Mouse (Mus musculus): ENCODE data around the gene Atp2b1. TPM values are rescaled to one million over a fixed set of nuclear protein-coding genes. Genes with fewer than 3 reads are reported as not detected.

Atp2b1 gene
- polyA plus RNA-seq, 1 experiment from 2014 or later, result 214 TPM

GRCm38 (mm10) chr10:98949750-98950149 is 35.5 kb downstream of the Atp2b1 start:
- Histone ChIP-seq H3K4me3 (replicated peaks; ENCODE audit: low read depth, low read length) (no peak overlapping the region), H3K4me1 (ENCODE audit: control insufficient read depth, insufficient read depth, low read length) (peaks cover 9% of the 10 kb centered on the region; the same call in 1 of the 2 replicates), H3K27me3 (ENCODE audit: control insufficient read depth, insufficient read depth, low read length) (no peaks in the 10 kb centered on the region), H3K36me3 (ENCODE audit: control insufficient read depth, insufficient read depth, low read length) (no peaks in the 10 kb centered on the region), H3K9me3 (ENCODE audit: control insufficient read depth, low read length) (no peaks in the 10 kb centered on the region), H3K4me2 (ENCODE audit: low read length) (no peak overlapping the region), H3K27ac (replicated peaks; ENCODE audit: low read depth, low read length) (no peak overlapping the region), H3K9ac (replicated peaks; ENCODE audit: low read length) (no peak overlapping the region)
- no peak for DNase-seq
- WGBS, result 85% methylated on average over 1 of the region's 1 CpGs
- ATAC-seq (ENCODE audit: low FRiP score, low TSS enrichment), result no peak

- Histone ChIP-seq H3K36me3 (ENCODE audit: control insufficient read depth, insufficient read depth, low read length) (no peaks in the 10 kb centered on the region), H3K27ac (replicated peaks; ENCODE audit: low read depth, low read length) (no peak overlapping the region), H3K27me3 (ENCODE audit: control insufficient read depth, insufficient read depth, low read length) (no peaks in the 10 kb centered on the region), H3K9me3 (ENCODE audit: control insufficient read depth, low read length) (no peaks in the 10 kb centered on the region), H3K4me3 (replicated peaks; ENCODE audit: low read depth, low read length) (no peak overlapping the region), H3K4me1 (ENCODE audit: control insufficient read depth, insufficient read depth, low read length) (peaks cover 9% of the 10 kb centered on the region; the same call in 1 of the 2 replicates), H3K9ac (replicated peaks; ENCODE audit: low read length) (no peak overlapping the region), H3K4me2 (ENCODE audit: low read length) (no peak overlapping the region)
- no peak for DNase-seq
- WGBS, result 89% methylated on average over 17 of the region's 17 CpGs
- ATAC-seq (ENCODE audit: low FRiP score, low TSS enrichment), result no peak
Observed at GRCm38 (mm10) chr10:98951286-98952270, 37.4 kb downstream of the Atp2b1 start.

- 93% methylated on average over 12 of the region's 12 CpGs for WGBS
Observed at GRCm38 (mm10) chr10:98954230-98954993, 40.2 kb downstream of the Atp2b1 start.

GRCm38 (mm10) chr10:98956124-98956523 is 41.9 kb downstream of the Atp2b1 start:
- Histone ChIP-seq H3K4me1 (ENCODE audit: control insufficient read depth, insufficient read depth, low read length) (no peaks in the 10 kb centered on the region), H3K9ac (replicated peaks; ENCODE audit: low read length) (no peak overlapping the region), H3K4me3 (replicated peaks; ENCODE audit: low read depth, low read length) (no peak overlapping the region), H3K4me2 (ENCODE audit: low read length) (no peak overlapping the region), H3K36me3 (ENCODE audit: control insufficient read depth, insufficient read depth, low read length) (no peaks in the 10 kb centered on the region), H3K27me3 (ENCODE audit: control insufficient read depth, insufficient read depth, low read length) (no peaks in the 10 kb centered on the region), H3K27ac (replicated peaks; ENCODE audit: low read depth, low read length) (no peak overlapping the region), H3K9me3 (ENCODE audit: control insufficient read depth, low read length) (no peaks in the 10 kb centered on the region)
- no peak for ATAC-seq (ENCODE audit: low FRiP score, low TSS enrichment)
- DNase-seq, result no peak
- WGBS, result 98% methylated on average over 3 of the region's 3 CpGs

More at GRCm38 (mm10) chr10:98954230-98954993, 40.2 kb downstream of the Atp2b1 start:
- no peaks in the 10 kb centered on the region for H3K4me1 ChIP-seq (ENCODE audit: control insufficient read depth, insufficient read depth, low read length)
- no peak for DNase-seq
- H3K27me3 ChIP-seq (ENCODE audit: control insufficient read depth, insufficient read depth, low read length), result no peaks in the 10 kb centered on the region
- no peak overlapping the region for H3K4me3 ChIP-seq (replicated peaks; ENCODE audit: low read depth, low read length)
- H3K9me3 ChIP-seq (ENCODE audit: control insufficient read depth, low read length), result no peaks in the 10 kb centered on the region
- no peak overlapping the region for H3K27ac ChIP-seq (replicated peaks; ENCODE audit: low read depth, low read length)
- H3K36me3 ChIP-seq (ENCODE audit: control insufficient read depth, insufficient read depth, low read length), result no peaks in the 10 kb centered on the region
- H3K9ac ChIP-seq (replicated peaks; ENCODE audit: low read length), result no peak overlapping the region
- no peak for ATAC-seq (ENCODE audit: low FRiP score, low TSS enrichment)
- no peak overlapping the region for H3K4me2 ChIP-seq (ENCODE audit: low read length)

GRCm38 (mm10) chr10:98958752-98959151 is 44.5 kb downstream of the Atp2b1 start:
- Histone ChIP-seq H3K4me2 (ENCODE audit: low read length) (no peak overlapping the region), H3K27ac (replicated peaks; ENCODE audit: low read depth, low read length) (no peak overlapping the region), H3K9ac (replicated peaks; ENCODE audit: low read length) (no peak overlapping the region), H3K4me3 (replicated peaks; ENCODE audit: low read depth, low read length) (no peak overlapping the region), H3K36me3 (ENCODE audit: control insufficient read depth, insufficient read depth, low read length) (no peaks in the 10 kb centered on the region), H3K9me3 (ENCODE audit: control insufficient read depth, low read length) (no peaks in the 10 kb centered on the region), H3K27me3 (ENCODE audit: control insufficient read depth, insufficient read depth, low read length) (no peaks in the 10 kb centered on the region), H3K4me1 (ENCODE audit: control insufficient read depth, insufficient read depth, low read length) (no peaks in the 10 kb centered on the region)
- WGBS, result 70% methylated on average over 4 of the region's 4 CpGs
- DNase-seq (no peak), ATAC-seq (ENCODE audit: low FRiP score, low TSS enrichment) (no peak)

GRCm38 (mm10) chr10:98959385-98959784 is 45.2 kb downstream of the Atp2b1 start:
- DNase-seq, result no peak
- Histone ChIP-seq H3K36me3 (ENCODE audit: control insufficient read depth, insufficient read depth, low read length) (no peaks in the 10 kb centered on the region), H3K4me1 (ENCODE audit: control insufficient read depth, insufficient read depth, low read length) (no peaks in the 10 kb centered on the region), H3K9ac (replicated peaks; ENCODE audit: low read length) (no peak overlapping the region), H3K4me2 (ENCODE audit: low read length) (no peak overlapping the region), H3K4me3 (replicated peaks; ENCODE audit: low read depth, low read length) (no peak overlapping the region), H3K27ac (replicated peaks; ENCODE audit: low read depth, low read length) (no peak overlapping the region), H3K27me3 (ENCODE audit: control insufficient read depth, insufficient read depth, low read length) (no peaks in the 10 kb centered on the region), H3K9me3 (ENCODE audit: control insufficient read depth, low read length) (no peaks in the 10 kb centered on the region)
- no peak for ATAC-seq (ENCODE audit: low FRiP score, low TSS enrichment)
- 65% methylated on average over 6 of the region's 6 CpGs for WGBS

GRCm38 (mm10) chr10:98960911-98961310 is 46.7 kb downstream of the Atp2b1 start:
- ATAC-seq (ENCODE audit: low FRiP score, low TSS enrichment), result no peak
- Histone ChIP-seq H3K4me1 (ENCODE audit: control insufficient read depth, insufficient read depth, low read length) (no peaks in the 10 kb centered on the region), H3K4me3 (replicated peaks; ENCODE audit: low read depth, low read length) (no peak overlapping the region), H3K36me3 (ENCODE audit: control insufficient read depth, insufficient read depth, low read length) (no peaks in the 10 kb centered on the region), H3K4me2 (ENCODE audit: low read length) (no peak overlapping the region), H3K27me3 (ENCODE audit: control insufficient read depth, insufficient read depth, low read length) (no peaks in the 10 kb centered on the region), H3K27ac (replicated peaks; ENCODE audit: low read depth, low read length) (no peak overlapping the region), H3K9me3 (ENCODE audit: control insufficient read depth, low read length) (no peaks in the 10 kb centered on the region), H3K9ac (replicated peaks; ENCODE audit: low read length) (no peak overlapping the region)
- 61% methylated on average over 5 of the region's 5 CpGs for WGBS
- no peak for DNase-seq

- H3K27ac ChIP-seq (replicated peaks; ENCODE audit: low read depth, low read length), result no peak overlapping the region
- no peak overlapping the region for H3K9ac ChIP-seq (replicated peaks; ENCODE audit: low read length)
- H3K27me3 ChIP-seq (ENCODE audit: control insufficient read depth, insufficient read depth, low read length), result no peaks in the 10 kb centered on the region
- 75% methylated on average over 8 of the region's 8 CpGs for WGBS
- no peak for ATAC-seq (ENCODE audit: low FRiP score, low TSS enrichment)
- H3K36me3 ChIP-seq (ENCODE audit: control insufficient read depth, insufficient read depth, low read length), result no peaks in the 10 kb centered on the region
- H3K9me3 ChIP-seq (ENCODE audit: control insufficient read depth, low read length), result no peaks in the 10 kb centered on the region
- no peak overlapping the region for H3K4me3 ChIP-seq (replicated peaks; ENCODE audit: low read depth, low read length)
- H3K4me2 ChIP-seq (ENCODE audit: low read length), result no peak overlapping the region
- DNase-seq, result no peak
- no peaks in the 10 kb centered on the region for H3K4me1 ChIP-seq (ENCODE audit: control insufficient read depth, insufficient read depth, low read length)
Observed at GRCm38 (mm10) chr10:98962092-98962491, 47.9 kb downstream of the Atp2b1 start.
